Mouse (Mus musculus) cerebellum, adult (tissue): ENCODE measurements around the gene Vapb.

ENCODE experiments used
- ATAC-seq: cut with Nextera tagmentation; 2 replicates; pipeline ENCODE4 v1.9.2; 2017; ENCODE audit warnings: mild to moderate bottlenecking, moderate library complexity, mixed read lengths; ENCODE audit not compliant: insufficient number of reproducible peaks, low FRiP score, low TSS enrichment

Gene Vapb

GRCm38 (mm10) chr2:173826287-173826686 is 89.0 kb downstream of the Vapb start:
- ATAC-seq: no peak

- ATAC-seq: 0 out of 2 replicates have a peak, but pooled peaks have one; percentile 52
Observed at GRCm38 (mm10) chr2:173827228-173827627, 89.9 kb downstream of the Vapb start.

DNA sequence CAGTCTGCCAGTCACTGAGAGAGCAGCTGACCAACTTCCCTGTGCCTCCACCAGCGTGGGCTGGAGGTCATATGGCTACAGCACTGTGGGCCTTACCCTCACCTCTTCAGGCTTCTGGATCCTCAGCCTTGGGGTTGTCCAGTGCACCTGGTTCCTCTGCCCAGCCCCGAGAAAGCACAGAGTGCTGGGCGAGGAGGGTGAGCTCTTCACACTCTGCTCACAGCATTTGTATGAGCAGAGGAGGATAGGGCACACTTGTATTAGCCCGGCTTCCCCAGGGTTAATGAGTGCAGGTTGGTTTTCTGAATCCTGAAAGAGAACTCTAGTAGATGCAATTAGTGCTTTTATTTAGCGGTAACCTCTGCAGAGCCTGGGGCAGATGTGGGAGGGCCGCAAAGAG is 90.8 kb downstream of the Vapb start:
- no peak for ATAC-seq

GRCm38 (mm10) chr2:173832828-173833492 is 95.6 kb downstream of the Vapb start:
- ATAC-seq: no peak
